Mouse (Mus musculus) 416B (cell line): ENCODE results near the gene Gtf2f2.
"Not testable (repeated sequence)": the region's sequence is repeated elsewhere in the genome, so short reads cannot be mapped to it uniquely, and the experiment has no call there.

Experiments used
- DNase-seq: peaks from one replicate; pipeline ENCODE4 v3.0.0; 2011; ENCODE audit warnings: low read depth

Gene Gtf2f2

GRCm38 (mm10) chr14:75998082-75998481 is 12.6 kb downstream of the Gtf2f2 start:
- no peak for DNase-seq

GRCm38 (mm10) chr14:75992371-75992770 is 18.3 kb downstream of the Gtf2f2 start:
- peak; percentile 42 for DNase-seq

GRCm38 (mm10) chr14:75990936-75991335 is 19.7 kb downstream of the Gtf2f2 start:
- DNase-seq, result no peak

- no peak for DNase-seq
These were observed 21.5 kb downstream of the Gtf2f2 start for GRCm38 (mm10) chr14:75989168-75989567.

GRCm38 (mm10) chr14:75986878-75987483 is 23.7 kb downstream of the Gtf2f2 start:
- DNase-seq, result peak; percentile 49

- DNase-seq, result peak; percentile 39
These were observed 25.6 kb downstream of the Gtf2f2 start for GRCm38 (mm10) chr14:75985112-75985511.

- DNase-seq, result no peak
These were observed 26.8 kb downstream of the Gtf2f2 start for GRCm38 (mm10) chr14:75983891-75984290.

- DNase-seq, result no peak
These were observed 29.4 kb downstream of the Gtf2f2 start for GRCm38 (mm10) chr14:75981231-75981630.

GRCm38 (mm10) chr14:75976107-75976506 is 34.6 kb downstream of the Gtf2f2 start:
- no peak for DNase-seq

GRCm38 (mm10) chr14:75967291-75967690 is 43.4 kb downstream of the Gtf2f2 start:
- peak; percentile 52 for DNase-seq

- DNase-seq, result no peak
These were observed 46.2 kb downstream of the Gtf2f2 start for GRCm38 (mm10) chr14:75964433-75964832.

GRCm38 (mm10) chr14:75964000-75964399 is 46.7 kb downstream of the Gtf2f2 start:
- DNase-seq, result peak; percentile 44

GRCm38 (mm10) chr14:75963215-75963614 is 47.5 kb downstream of the Gtf2f2 start:
- DNase-seq, result no peak

- no peak for DNase-seq
These were observed 48.4 kb downstream of the Gtf2f2 start for GRCm38 (mm10) chr14:75962250-75962649.

GRCm38 (mm10) chr14:75954766-75955165 is 55.9 kb downstream of the Gtf2f2 start, which contains the start of gene Kctd4:
Gene Kctd4, plus strand, starts transcription at chr14:75955009.
- DNase-seq, result no peak

- no peak for DNase-seq
These were observed 57.7 kb downstream of the Gtf2f2 start for GRCm38 (mm10) chr14:75953011-75953410.

GRCm38 (mm10) chr14:75947674-75948073 is 63.0 kb downstream of the Gtf2f2 start:
- DNase-seq, result no peak

GRCm38 (mm10) chr14:75942365-75942764 is 68.3 kb downstream of the Gtf2f2 start:
- no peak for DNase-seq

GRCm38 (mm10) chr14:75941500-75941899 is 69.2 kb downstream of the Gtf2f2 start:
- no peak for DNase-seq

- peak; percentile 69 for DNase-seq
These were observed 73.0 kb downstream of the Gtf2f2 start for GRCm38 (mm10) chr14:75937714-75938113.

GRCm38 (mm10) chr14:75934359-75934758 is 76.3 kb downstream of the Gtf2f2 start:
- DNase-seq, result peak; percentile 44

GRCm38 (mm10) chr14:75931266-75931665 is 79.4 kb downstream of the Gtf2f2 start:
- peak; percentile 22 for DNase-seq

GRCm38 (mm10) chr14:75929713-75930112 is 81.0 kb downstream of the Gtf2f2 start:
- not testable (repeated sequence) for DNase-seq
